Mouse (Mus musculus) small intestine, adult 2 months (tissue): ENCODE data around the gene Dennd1a. TPM values are rescaled to one million over a fixed set of nuclear protein-coding genes. Genes with fewer than 3 reads are reported as not detected.

Experiments used
- H3K27ac ChIP-seq: fragments of 200-500 bp; 2 replicates; pipeline ENCODE4 v1.5.1; 2012; ENCODE audit warnings: low read depth, low read length, control low read depth, inconsistent platforms; ENCODE audit not compliant: insufficient read depth
- H3K27me3 ChIP-seq: fragments of 200-500 bp; 2 replicates; pipeline ENCODE4 v1.6.1; 2012; ENCODE audit warnings: mild to moderate bottlenecking, moderate library complexity, low read length, inconsistent platforms; ENCODE audit not compliant: control insufficient read depth, insufficient read depth
- H3K36me3 ChIP-seq: fragments of 200-500 bp; 2 replicates; pipeline ENCODE4 v1.6.1; 2012; ENCODE audit warnings: mild to moderate bottlenecking, low read length, control low read depth, inconsistent platforms; ENCODE audit not compliant: control insufficient read depth, insufficient read depth
- H3K4me1 ChIP-seq: fragments of 200-500 bp; 2 replicates; pipeline ENCODE4 v1.6.1; 2012; ENCODE audit warnings: low read length, inconsistent platforms, mixed read lengths; ENCODE audit not compliant: control insufficient read depth, insufficient read depth, insufficient read length
- H3K4me3 ChIP-seq: fragments of 200-500 bp; 2 replicates; pipeline ENCODE4 v1.5.1; 2012; ENCODE audit warnings: low read depth, mild to moderate bottlenecking, control low read depth, inconsistent platforms, low read length, moderate library complexity
- CTCF ChIP-seq: fragments of 200-500 bp; IDR thresholded peaks from 2 replicates; pipeline ENCODE4 v1.5.1; 2012; ENCODE audit warnings: low read depth, mild to moderate bottlenecking, control low read depth, inconsistent platforms, low read length, moderate library complexity, mixed read lengths; ENCODE audit not compliant: insufficient replicate concordance, insufficient read length; ENCODE audit errors: extremely low read depth
- POLR2A ChIP-seq: fragments of 200-500 bp; IDR thresholded peaks from 2 replicates; pipeline ENCODE4 v1.6.1; 2012; ENCODE audit warnings: low read depth, mild to moderate bottlenecking, control low read depth, inconsistent platforms, low read length, moderate library complexity
- WGBS: fragments of 180-500 bp; shearing (Covaris S2); methylation state at CpG from one replicate; pipeline ENCODE4 v1.1.7; 2018; 5-methylcytosine and 5-hydroxymethylcytosine counted together
- polyA plus RNA-seq: library from polyadenylated mRNA; depleted of rRNA; stranded (reverse); fragments of >200 nt; gene quantifications from 2 replicates; pipeline ENCODE4 v1.2.3, GENCODE M21; 2012

Gene Dennd1a
- polyA plus RNA-seq, 1 experiment, result 8.2 TPM

DNA sequence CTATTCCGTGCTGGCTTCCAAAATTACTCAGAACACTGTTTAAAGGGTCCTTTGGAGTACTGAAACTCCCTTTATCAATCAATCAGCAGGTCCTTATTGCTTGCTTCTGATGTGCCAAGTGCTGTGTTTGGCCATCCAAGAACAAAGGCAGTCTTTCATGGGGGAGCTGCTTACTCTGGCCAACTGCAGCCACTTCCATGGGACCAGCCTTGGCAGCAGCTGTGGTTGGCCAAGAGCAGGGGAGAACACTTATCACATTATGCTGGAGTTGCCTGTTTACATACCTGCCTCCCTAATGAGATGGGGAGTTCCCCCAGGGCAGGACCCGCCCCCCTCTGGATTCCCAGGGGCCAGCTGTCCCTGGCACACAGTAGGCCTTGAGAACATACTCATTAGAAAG is 432.0 kb downstream of the Dennd1a start:
- Histone ChIP-seq H3K4me1 (no peaks in the 10 kb centered on the region; the same call in 1 of the 2 replicates), H3K27ac (no peak overlapping the region), H3K27me3 (no peaks in the 10 kb centered on the region), H3K36me3 (peaks cover 3% of the 10 kb centered on the region; the same call in 1 of the 2 replicates), H3K4me3 (no peak overlapping the region)
- WGBS, result 35% methylated on average over 2 of the region's 2 CpGs
- TF ChIP-seq CTCF (no peak), POLR2A (no peak)

DNA sequence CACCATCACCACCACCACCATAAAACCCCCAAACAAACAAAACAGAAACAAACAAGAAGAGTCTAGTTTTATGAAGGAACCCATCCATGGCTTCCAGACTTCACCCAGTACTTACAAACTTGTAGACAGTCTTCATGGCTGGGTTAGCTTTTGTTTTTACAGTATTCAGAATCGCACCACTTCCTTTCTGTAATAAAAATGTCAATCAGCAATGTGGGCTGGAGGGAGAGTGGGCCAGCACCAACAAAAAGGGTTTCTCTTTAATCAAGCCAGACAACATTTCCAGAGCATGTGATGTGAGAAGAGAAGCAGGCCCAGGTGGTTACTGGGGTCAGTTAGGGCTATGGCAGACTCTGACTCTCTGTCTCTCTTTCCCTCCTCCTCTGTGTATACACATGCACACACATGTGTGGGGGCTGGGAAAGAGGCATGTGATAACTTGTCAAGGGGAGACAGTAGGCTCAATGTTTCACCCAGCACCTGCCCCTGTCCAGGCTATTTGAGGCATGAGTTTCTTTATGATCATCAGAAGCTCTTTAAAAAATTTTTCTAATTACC is 433.2 kb downstream of the Dennd1a start:
- no peaks in the 10 kb centered on the region; the same call in 1 of the 2 replicates for H3K4me1 ChIP-seq
- no peaks in the 10 kb centered on the region for H3K27me3 ChIP-seq
- TF ChIP-seq POLR2A (no peak), CTCF (no peak)
- H3K27ac ChIP-seq, result no peak overlapping the region
- no peak overlapping the region for H3K4me3 ChIP-seq
- 36% methylated on average over 1 of the region's 1 CpGs for WGBS
- H3K36me3 ChIP-seq, result peaks cover 3% of the 10 kb centered on the region; the same call in 1 of the 2 replicates

GRCm38 (mm10) chr2:37850626-37851025 is 436.6 kb downstream of the Dennd1a start:
- WGBS, result 97% methylated on average over 1 of the region's 1 CpGs
- H3K4me3 ChIP-seq, result no peak overlapping the region
- no peak overlapping the region for H3K27ac ChIP-seq
- no peak for TF ChIP-seq POLR2A
- no peak for TF ChIP-seq CTCF
- peaks cover 3% of the 10 kb centered on the region; the same call in 1 of the 2 replicates for H3K36me3 ChIP-seq
- H3K27me3 ChIP-seq, result no peaks in the 10 kb centered on the region
- H3K4me1 ChIP-seq, result no peaks in the 10 kb centered on the region; the same call in 1 of the 2 replicates

- Histone ChIP-seq H3K4me1 (no peaks in the 10 kb centered on the region), H3K27ac (no peak overlapping the region), H3K27me3 (no peaks in the 10 kb centered on the region), H3K36me3 (peaks cover 3% of the 10 kb centered on the region; the same call in 1 of the 2 replicates), H3K4me3 (no peak overlapping the region)
- whole genome bisulfite sequencing, result 92% methylated on average over 3 of the region's 3 CpGs
- TF ChIP-seq POLR2A (no peak), CTCF (no peak)
These were observed 437.8 kb downstream of the Dennd1a start for GRCm38 (mm10) chr2:37849357-37849756.

GRCm38 (mm10) chr2:37842719-37843118 is 444.5 kb downstream of the Dennd1a start:
- WGBS, result 76% methylated on average over 4 of the region's 4 CpGs

GRCm38 (mm10) chr2:37842151-37842569 is 445.0 kb downstream of the Dennd1a start:
- WGBS, result 73% methylated on average over 7 of the region's 7 CpGs
- H3K36me3 ChIP-seq, result no peaks in the 10 kb centered on the region
- TF ChIP-seq CTCF (no peak), POLR2A (no peak)
- no peaks in the 10 kb centered on the region for H3K27me3 ChIP-seq
- no peak overlapping the region for H3K4me3 ChIP-seq
- peaks cover 6% of the 10 kb centered on the region; the same call in 1 of the 2 replicates for H3K4me1 ChIP-seq
- H3K27ac ChIP-seq, result no peak overlapping the region

More at GRCm38 (mm10) chr2:37842719-37843118, 444.5 kb downstream of the Dennd1a start:
- no peak overlapping the region for H3K27ac ChIP-seq
- no peak for TF ChIP-seq CTCF
- TF ChIP-seq POLR2A, result no peak
- H3K36me3 ChIP-seq, result no peaks in the 10 kb centered on the region
- H3K27me3 ChIP-seq, result no peaks in the 10 kb centered on the region
- H3K4me3 ChIP-seq, result no peak overlapping the region
- H3K4me1 ChIP-seq, result peaks cover 6% of the 10 kb centered on the region; the same call in 1 of the 2 replicates

- no peak overlapping the region for H3K27ac ChIP-seq
- H3K4me1 ChIP-seq, result peaks cover 6% of the 10 kb centered on the region; the same call in 1 of the 2 replicates
- H3K4me3 ChIP-seq, result no peak overlapping the region
- no peaks in the 10 kb centered on the region for H3K27me3 ChIP-seq
- H3K36me3 ChIP-seq, result no peaks in the 10 kb centered on the region
- TF ChIP-seq CTCF (no peak), POLR2A (no peak)
These were observed 447.3 kb downstream of the Dennd1a start for GRCm38 (mm10) chr2:37839922-37840321.
